Mouse (Mus musculus) kidney, embryonic 16.5 days (tissue): ENCODE measurements at regions not wholly inside any gene's neighbourhood (a gene's known extent, or its start where the extent isn't known, plus 50 kb on each side); places are given as distances from the start of the nearest gene placed in this dataset.

ENCODE experiments used
- ATAC-seq: fragments of 200-750 bp; cut with Nextera tagmentation; 2 replicates; pipeline ENCODE4 v1.8.0; 2017; ENCODE audit warnings: moderate TSS enrichment; ENCODE audit not compliant: low FRiP score, low TSS enrichment
- H3K27ac ChIP-seq: fragments of 300-500 bp; sonication (generic); 2 replicates; pipeline ENCODE4 v1.5.1; 2014; ENCODE audit warnings: low read length
- H3K27me3 ChIP-seq: fragments of 300-500 bp; sonication (generic); 2 replicates; pipeline ENCODE4 v1.6.1; 2014; ENCODE audit warnings: low read length, control low read depth, mixed read lengths; ENCODE audit not compliant: insufficient read depth
- H3K36me3 ChIP-seq: fragments of 300-500 bp; sonication (generic); 2 replicates; pipeline ENCODE4 v1.6.1; 2014; ENCODE audit warnings: low read length, control low read depth, mixed read lengths; ENCODE audit not compliant: insufficient read depth
- H3K4me1 ChIP-seq: fragments of 300-500 bp; sonication (generic); 2 replicates; pipeline ENCODE4 v1.6.1; 2014; ENCODE audit warnings: low read length, control low read depth, mixed read lengths; ENCODE audit not compliant: insufficient read depth
- H3K4me2 ChIP-seq: fragments of 300-500 bp; sonication (generic); replicated peaks from 2 replicates; pipeline ENCODE4 v1.6.1; 2014; ENCODE audit warnings: low read depth, low read length
- H3K4me3 ChIP-seq: fragments of 300-500 bp; sonication (generic); 2 replicates; pipeline ENCODE4 v1.5.1; 2014; ENCODE audit warnings: mild to moderate bottlenecking, low read length
- H3K9ac ChIP-seq: fragments of 300-500 bp; sonication (generic); replicated peaks from 2 replicates; pipeline ENCODE4 v1.6.1; 2014; ENCODE audit warnings: low read length
- H3K9me3 ChIP-seq: fragments of 300-500 bp; sonication (generic); 2 replicates; pipeline ENCODE4 v1.6.1; 2016; ENCODE audit warnings: low read length, control low read depth
- WGBS: fragments of 180-500 bp; shearing (Covaris S2); extraction: QIAGEN DNeasy Blood & Tissue Kit; methylation state at CpG from one replicate; pipeline ENCODE4 v1.1.7; 2014; 5-methylcytosine and 5-hydroxymethylcytosine counted together

DNA sequence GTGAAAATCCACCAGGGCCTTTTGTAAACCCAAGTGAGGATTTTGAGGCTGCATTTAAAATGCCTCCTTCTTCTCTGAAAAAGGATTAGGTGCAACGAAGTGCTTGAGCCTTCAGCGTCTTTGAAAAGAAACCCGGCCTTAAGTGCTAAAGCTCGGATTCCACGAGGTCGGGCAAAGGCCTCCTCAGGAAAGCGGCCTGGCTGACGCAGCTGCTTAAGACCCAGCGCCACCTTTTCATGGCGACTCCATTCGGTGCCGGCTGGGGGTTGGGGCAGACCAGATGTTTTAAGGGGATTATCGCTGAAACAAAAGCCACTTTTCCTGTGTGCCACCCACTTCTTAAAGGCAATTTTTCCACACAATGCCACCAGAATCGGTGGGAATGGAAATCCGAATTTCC lies 61.6 kb upstream of the 4932438H23Rik start:
- no peak overlapping the region for H3K9ac ChIP-seq
- ATAC-seq: no peak
- 47% methylated on average over 15 of the region's 15 CpGs for WGBS

DNA sequence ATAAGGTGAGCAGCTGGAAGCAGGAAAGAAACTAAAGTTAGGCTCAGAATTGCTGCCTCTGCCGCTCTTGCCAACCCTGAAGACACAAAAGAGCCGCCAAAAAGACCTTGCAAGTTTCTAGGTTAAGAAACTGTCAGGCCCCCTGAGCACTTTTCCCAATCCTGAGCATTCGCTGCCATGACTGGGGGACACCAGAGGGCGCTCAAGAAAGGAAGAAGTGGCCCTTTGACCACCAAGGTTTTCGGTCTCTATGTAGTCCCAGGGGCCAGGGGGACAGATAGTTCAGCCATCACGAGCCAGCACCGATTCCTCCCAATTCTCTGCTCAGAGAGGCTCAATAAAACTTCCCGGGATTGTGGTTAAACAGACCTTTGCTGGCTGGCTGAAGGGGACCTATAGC lies 64.6 kb upstream of the Olig2 start:
- H3K4me1 ChIP-seq: no peaks in the 10 kb centered on the region
- H3K9ac ChIP-seq: no peak overlapping the region
- H3K27me3 ChIP-seq: peaks cover 23% of the 10 kb centered on the region; the same call in 1 of the 2 replicates
- WGBS: 9% methylated on average over 8 of the region's 8 CpGs
- ATAC-seq: no peak
- H3K36me3 ChIP-seq: no peaks in the 10 kb centered on the region
- H3K4me2 ChIP-seq: no peak overlapping the region
- H3K27ac ChIP-seq: no peak overlapping the region
- H3K4me3 ChIP-seq: no peak overlapping the region
- H3K9me3 ChIP-seq: 0 out of 2 replicates have a peak, but pooled peaks cover 3% of the 10 kb centered on the region

More for the DNA sequence above, 61.6 kb upstream of the 4932438H23Rik start:
- H3K4me2 ChIP-seq: no peak overlapping the region
- no peak overlapping the region for H3K27ac ChIP-seq
- H3K4me3 ChIP-seq: no peak overlapping the region
- H3K36me3 ChIP-seq: no peaks in the 10 kb centered on the region
- H3K9me3 ChIP-seq: 0 out of 2 replicates have a peak, but pooled peaks cover 3% of the 10 kb centered on the region
- H3K27me3 ChIP-seq: peaks cover 8% of the 10 kb centered on the region; the same call in 1 of the 2 replicates
- H3K4me1 ChIP-seq: no peaks in the 10 kb centered on the region

- Histone ChIP-seq H3K9ac (no peak overlapping the region), H3K36me3 (no peaks in the 10 kb centered on the region), H3K27me3 (peaks cover 28% of the 10 kb centered on the region; the same call in 1 of the 2 replicates), H3K4me3 (no peak overlapping the region), H3K9me3 (0 out of 2 replicates have a peak, but pooled peaks cover 3% of the 10 kb centered on the region), H3K4me1 (no peaks in the 10 kb centered on the region), H3K4me2 (no peak overlapping the region), H3K27ac (no peak overlapping the region)
- no peak for ATAC-seq
- 60% methylated on average over 6 of the region's 6 CpGs for WGBS
Observed at GRCm38 (mm10) chr16:91161616-91162015, 63.6 kb upstream of the Olig2 start.

GRCm38 (mm10) chr16:91162381-91162780 lies 62.9 kb upstream of the Olig2 start:
- no peak for ATAC-seq
- no peak overlapping the region for H3K4me2 ChIP-seq
- no peaks in the 10 kb centered on the region for H3K4me1 ChIP-seq
- no peak overlapping the region for H3K9ac ChIP-seq
- H3K27me3 ChIP-seq: peaks cover 33% of the 10 kb centered on the region; the same call in 1 of the 2 replicates
- no peak overlapping the region for H3K27ac ChIP-seq
- 84% methylated on average over 6 of the region's 6 CpGs for WGBS
- no peaks in the 10 kb centered on the region for H3K36me3 ChIP-seq
- H3K4me3 ChIP-seq: no peak overlapping the region
- H3K9me3 ChIP-seq: 0 out of 2 replicates have a peak, but pooled peaks cover 3% of the 10 kb centered on the region

DNA sequence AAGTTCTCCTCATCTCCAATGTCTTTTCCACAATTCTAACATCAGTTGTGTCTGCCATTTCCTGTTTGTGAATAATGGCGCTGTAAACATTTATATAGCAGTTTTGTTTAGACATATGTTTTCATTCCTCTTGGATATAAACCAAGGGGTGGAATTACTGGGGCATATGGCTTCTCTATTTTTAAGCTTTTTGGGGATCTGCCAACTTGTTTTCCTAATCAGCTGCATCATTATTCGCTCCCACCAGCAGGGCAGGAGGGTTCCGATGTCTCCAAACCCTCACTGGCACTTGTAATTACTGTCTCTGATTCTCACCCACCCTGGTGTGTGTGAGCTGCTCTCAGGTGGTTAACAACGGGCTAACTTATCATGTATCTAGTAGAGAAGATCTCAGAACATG lies 59.4 kb upstream of the Olig2 start:
- ATAC-seq: no peak
- H3K9me3 ChIP-seq: no peaks in the 10 kb centered on the region
- H3K36me3 ChIP-seq: no peaks in the 10 kb centered on the region
- H3K27me3 ChIP-seq: peaks cover 64% of the 10 kb centered on the region
- H3K4me3 ChIP-seq: no peak overlapping the region
- WGBS: 82% methylated on average over 4 of the region's 4 CpGs
- H3K9ac ChIP-seq: no peak overlapping the region
- no peak overlapping the region for H3K4me2 ChIP-seq
- no peak overlapping the region for H3K27ac ChIP-seq
- H3K4me1 ChIP-seq: no peaks in the 10 kb centered on the region

DNA sequence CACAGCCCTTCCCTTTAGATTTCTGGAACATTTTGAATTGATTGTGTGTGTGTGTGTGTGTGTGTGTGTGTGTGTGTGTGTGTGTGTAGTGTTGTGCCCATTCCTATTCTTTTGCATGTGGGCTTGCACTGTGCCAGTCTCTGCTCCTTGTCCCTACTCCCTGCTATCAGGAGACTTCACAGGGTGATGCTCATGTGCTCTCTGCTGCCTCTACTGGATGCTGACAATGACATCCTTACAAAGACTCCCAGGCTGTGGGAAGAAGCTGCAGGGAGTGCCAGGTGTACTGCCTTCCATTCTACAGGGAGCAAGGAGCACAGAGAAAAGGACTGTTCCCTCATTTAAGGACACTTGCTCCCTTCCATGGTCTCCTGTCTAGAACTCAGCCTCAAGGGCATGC lies 58.4 kb upstream of the Olig2 start:
- H3K36me3 ChIP-seq: no peaks in the 10 kb centered on the region
- H3K4me3 ChIP-seq: no peak overlapping the region
- no peaks in the 10 kb centered on the region for H3K4me1 ChIP-seq
- no peak; the same call in 1 of the 2 replicates for ATAC-seq
- no peak overlapping the region for H3K4me2 ChIP-seq
- no peak overlapping the region for H3K27ac ChIP-seq
- H3K27me3 ChIP-seq: peaks cover 63% of the 10 kb centered on the region
- no peak overlapping the region for H3K9ac ChIP-seq
- no peaks in the 10 kb centered on the region for H3K9me3 ChIP-seq

- peaks cover 68% of the 10 kb centered on the region for H3K27me3 ChIP-seq
- no peak for ATAC-seq
- no peak overlapping the region for H3K4me3 ChIP-seq
- H3K27ac ChIP-seq: no peak overlapping the region
- no peaks in the 10 kb centered on the region for H3K4me1 ChIP-seq
- no peaks in the 10 kb centered on the region for H3K9me3 ChIP-seq
- no peak overlapping the region for H3K4me2 ChIP-seq
- no peak overlapping the region for H3K9ac ChIP-seq
- no peaks in the 10 kb centered on the region for H3K36me3 ChIP-seq
- WGBS: 51% methylated on average over 7 of the region's 7 CpGs
Observed at GRCm38 (mm10) chr16:91168398-91168797, 56.9 kb upstream of the Olig2 start.

- Histone ChIP-seq H3K27me3 (peaks cover 77% of the 10 kb centered on the region), H3K4me1 (no peaks in the 10 kb centered on the region), H3K9me3 (no peaks in the 10 kb centered on the region), H3K4me3 (0 out of 2 replicates have a peak overlapping the region, but pooled peaks have one; percentile 12), H3K36me3 (no peaks in the 10 kb centered on the region), H3K9ac (no peak overlapping the region), H3K27ac (no peak overlapping the region), H3K4me2 (peak overlapping the region; percentile 37)
- no peak for ATAC-seq
- under 1% methylated on average over 16 of the region's 16 CpGs for WGBS
Observed at GRCm38 (mm10) chr16:91169829-91170228, 55.4 kb upstream of the Olig2 start.

- H3K36me3 ChIP-seq: no peaks in the 10 kb centered on the region
- WGBS: 84% methylated on average over 14 of the region's 14 CpGs
- no peaks in the 10 kb centered on the region for H3K9me3 ChIP-seq
- H3K4me1 ChIP-seq: 0 out of 2 replicates have a peak, but pooled peaks cover 2% of the 10 kb centered on the region
- no peak for ATAC-seq
- no peak overlapping the region for H3K4me3 ChIP-seq
- no peak overlapping the region for H3K27ac ChIP-seq
- peaks cover 86% of the 10 kb centered on the region for H3K27me3 ChIP-seq
- H3K4me2 ChIP-seq: no peak overlapping the region
- H3K9ac ChIP-seq: no peak overlapping the region
Observed at GRCm38 (mm10) chr16:91171911-91172440, 53.3 kb upstream of the Olig2 start.

DNA sequence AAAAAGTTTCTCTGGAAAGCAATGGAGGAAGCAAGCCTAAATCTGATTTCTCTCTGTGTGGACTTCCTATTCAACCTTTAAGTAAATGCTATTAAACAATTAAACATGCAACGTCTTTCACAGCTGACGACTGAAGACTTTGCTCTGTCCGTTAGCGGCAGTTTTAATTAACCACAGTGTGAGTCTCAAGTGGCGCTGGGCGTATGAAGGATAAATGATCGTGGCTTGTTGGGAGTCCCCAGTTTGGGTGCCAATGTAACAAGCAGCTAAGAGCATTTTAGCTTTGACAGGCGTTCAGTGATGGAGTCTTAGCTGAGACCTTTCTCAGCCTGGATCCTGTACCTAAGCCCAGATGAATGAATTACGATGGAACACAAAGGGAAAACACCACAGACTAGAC lies 52.7 kb upstream of the Olig2 start:
- no peak for ATAC-seq
- no peak overlapping the region for H3K4me3 ChIP-seq
- H3K4me1 ChIP-seq: 0 out of 2 replicates have a peak, but pooled peaks cover 2% of the 10 kb centered on the region
- no peak overlapping the region for H3K4me2 ChIP-seq
- 70% methylated on average over 9 of the region's 9 CpGs for WGBS
- H3K27ac ChIP-seq: no peak overlapping the region
- H3K36me3 ChIP-seq: no peaks in the 10 kb centered on the region
- H3K9ac ChIP-seq: no peak overlapping the region
- no peaks in the 10 kb centered on the region for H3K9me3 ChIP-seq
- H3K27me3 ChIP-seq: peaks cover 83% of the 10 kb centered on the region
